Mouse (Mus musculus) 416B (cell line): ENCODE results near the gene Wnt2b.

Experiments
- DNase-seq: peaks from one replicate; pipeline ENCODE4 v3.0.0; 2011; ENCODE audit warnings: low read depth

Wnt2b gene

DNA sequence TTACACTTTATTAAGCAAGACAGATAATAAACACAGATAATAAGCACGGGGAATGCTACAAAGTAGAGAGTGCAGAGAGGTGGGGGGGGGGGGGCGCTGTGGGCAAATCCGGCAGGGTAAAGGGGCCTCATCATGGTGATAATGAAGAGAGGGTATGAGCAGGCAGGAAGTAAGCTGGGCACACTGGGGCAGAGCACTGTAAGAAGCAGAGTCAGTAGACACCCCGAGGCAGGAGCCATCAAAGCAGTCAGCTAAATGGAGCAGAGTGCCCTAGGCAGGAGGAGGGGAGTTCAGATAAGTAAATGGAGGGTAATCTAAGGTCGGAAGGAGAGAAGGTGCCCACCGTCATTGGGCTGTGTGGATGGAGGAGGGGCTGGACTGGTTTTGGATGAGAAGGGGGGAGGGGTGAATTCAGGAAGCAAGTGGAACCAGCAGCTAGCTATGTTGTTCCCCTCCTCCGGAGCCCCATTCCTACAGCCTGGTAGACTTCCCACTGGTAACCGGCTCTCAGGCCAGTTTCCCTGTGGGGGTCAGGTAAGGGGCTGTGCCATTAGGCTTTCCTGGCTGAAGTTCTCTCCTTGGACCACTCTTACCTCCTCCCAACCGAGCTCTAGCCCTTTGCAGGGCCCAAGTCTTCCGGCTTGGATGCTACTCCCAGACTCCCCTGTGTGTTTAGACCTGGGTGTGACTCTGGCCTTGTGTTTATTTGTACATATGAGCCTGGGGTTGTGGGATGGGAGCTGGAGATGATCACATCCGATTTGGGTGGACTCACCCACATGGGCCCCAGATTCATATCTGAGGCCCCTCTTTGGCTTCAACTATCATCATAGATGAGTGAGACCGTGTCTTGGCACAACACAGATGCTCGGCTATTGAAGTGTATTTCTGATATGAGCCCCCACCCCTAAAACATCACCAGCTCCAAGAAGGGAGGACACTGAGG lies 1.9 kb upstream of the Wnt2b start:
- peak; percentile 75 for DNase-seq

DNA sequence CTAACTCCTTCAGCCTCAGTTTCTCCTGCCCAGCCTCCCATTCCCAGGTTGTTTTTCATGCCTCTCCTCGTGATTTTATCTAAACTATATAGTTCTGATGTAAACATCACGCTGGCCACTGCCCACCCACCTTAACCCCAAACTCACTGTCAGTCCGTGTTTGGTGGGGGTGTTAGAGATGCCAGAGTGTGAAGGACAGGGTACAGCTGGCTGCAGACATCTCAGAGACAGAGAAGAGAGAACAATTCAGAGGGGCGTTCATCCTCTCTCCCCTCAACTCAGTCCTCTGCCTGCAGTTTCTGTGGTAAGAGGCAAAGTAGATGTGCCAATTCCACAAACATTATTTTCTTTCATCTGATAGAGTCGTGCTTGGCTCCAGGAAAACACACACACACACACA lies 1.1 kb upstream of the Wnt2b start:
- no peak for DNase-seq

DNA sequence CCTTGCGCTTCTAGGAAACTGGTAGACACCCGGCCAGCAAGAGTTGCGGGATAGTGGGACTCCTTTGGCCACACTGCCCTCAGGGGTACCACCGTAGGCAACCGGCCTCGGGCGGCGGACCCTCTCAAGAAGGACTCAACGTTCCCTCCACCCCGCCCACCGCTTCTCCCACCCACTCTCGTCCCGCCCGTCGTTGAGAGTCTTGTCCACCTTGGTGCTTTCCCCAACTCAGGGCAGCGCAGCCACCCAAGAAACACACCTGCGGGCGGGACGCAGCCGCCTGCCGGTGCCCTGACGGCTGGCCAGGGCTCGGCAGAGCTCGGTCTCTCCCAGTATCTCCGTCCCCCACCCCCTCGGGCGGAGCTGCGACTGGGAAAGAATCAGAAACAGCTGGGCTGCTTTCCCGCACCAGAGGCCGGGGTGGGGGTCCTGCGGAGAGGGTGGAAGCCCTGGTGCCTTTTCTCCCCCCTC lies 455 bp upstream of the Wnt2b start:
- DNase-seq = no peak

DNA sequence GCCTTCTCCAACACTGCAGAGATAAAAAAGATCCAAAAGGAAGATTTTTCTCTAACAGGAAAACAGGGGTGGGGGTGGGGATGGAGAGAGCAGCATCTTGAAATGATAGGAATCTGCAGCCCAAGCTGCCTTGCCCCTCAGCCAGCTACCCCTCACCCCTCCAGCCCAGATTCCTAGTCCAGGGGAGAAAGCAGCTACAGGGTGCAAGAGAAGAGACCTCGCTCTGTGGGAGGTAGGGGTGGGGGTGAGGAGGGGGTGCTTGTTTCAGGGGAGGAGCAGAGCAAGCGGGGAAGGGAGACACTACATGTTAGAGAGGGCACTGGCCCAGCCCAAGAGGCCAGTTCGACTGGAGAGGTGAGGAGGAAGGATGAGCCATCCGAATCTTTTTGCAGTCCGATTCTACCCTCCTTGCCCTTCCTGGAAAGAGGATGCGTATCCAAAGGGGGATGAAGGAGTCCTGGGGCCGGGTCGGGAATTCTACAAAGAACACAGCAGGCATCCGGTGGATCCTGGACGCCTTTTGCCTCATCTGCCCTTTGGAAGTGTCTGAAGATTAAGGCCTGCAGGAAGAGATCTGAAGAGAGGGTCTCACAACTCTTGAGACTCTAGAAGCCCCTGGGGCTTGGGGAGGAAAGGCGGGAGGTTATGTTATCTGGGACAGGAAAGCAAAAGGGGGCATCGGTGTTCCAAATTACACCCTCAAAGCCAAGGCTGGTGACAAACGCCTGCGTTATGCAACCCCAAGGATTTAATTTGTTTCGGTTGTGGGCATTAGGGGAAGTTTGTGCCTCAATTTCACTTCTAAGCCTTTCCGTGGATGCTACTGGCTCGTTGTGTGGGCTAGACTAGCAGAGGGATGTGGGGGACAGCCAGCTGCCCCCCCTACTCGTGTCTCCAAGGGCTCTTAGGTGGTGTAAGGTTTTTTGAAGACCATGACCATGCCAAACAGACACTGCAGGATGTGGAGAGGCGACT lies 1.4 kb downstream of the Wnt2b start:
- DNase-seq = no peak

DNA sequence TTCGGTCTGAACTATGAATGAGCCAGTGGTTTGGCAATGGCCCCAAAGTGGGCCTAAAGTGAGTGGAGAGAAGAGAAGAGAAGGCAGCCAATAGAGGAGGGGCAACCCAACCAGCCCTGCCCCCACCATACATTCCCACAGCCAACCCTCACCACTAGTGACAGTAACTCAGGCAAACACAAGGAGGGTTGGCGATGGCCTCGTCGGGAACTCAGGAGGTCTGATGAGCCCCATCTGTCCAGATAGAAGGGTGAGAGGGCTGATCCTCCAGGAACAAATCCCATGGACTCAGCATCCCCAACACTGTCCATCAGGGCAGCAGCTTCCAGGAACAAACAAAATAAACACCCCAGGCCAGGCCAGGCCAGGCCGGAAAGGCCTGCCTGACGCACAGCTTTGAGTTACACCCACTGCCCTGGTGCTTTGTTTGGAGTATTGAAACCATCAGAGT lies 5.6 kb downstream of the Wnt2b start:
- no peak for DNase-seq

DNA sequence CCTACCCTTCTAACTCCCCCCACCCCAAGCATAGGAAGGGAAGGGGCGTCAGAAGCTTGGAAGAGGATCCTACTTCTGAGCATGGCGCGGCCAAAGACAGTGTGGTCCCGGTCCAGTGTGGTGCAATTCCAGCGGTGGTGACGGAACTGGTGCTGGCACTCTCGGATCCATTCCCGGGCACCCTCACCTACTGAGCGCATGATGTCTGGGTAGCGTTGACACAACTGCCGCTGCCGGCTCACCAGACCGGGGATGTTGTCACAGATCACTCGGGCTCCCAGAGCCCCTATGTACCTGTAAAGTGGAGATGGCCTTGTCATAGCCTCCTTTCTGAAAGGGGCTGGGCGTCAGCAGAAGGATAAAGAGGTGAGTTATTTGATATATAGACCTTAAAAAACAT lies 7.2 kb downstream of the Wnt2b start:
- DNase-seq = no peak

DNA sequence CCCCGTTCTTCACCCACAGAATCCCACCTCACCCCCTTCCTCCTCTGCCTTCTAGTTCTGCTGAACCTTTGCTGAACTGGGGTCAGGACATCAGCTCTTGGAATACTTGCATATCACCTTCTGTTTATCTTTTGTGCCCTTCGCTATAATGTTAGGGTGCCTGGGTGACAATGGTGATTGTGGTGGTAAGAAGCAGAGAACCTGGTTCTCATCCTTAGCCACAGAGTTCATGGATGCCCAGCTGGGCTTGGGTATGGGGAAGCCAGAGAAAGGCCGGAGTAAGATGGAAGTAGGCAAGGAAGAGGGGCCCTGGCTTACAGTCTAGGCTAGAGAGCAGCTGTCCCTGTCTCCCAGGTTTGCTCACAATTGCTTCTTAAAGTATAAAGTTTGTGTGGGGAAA lies 7.6 kb downstream of the Wnt2b start:
- no peak for DNase-seq

GRCm38 (mm10) chr3:104952891-104953670 lies 8.6 kb downstream of the Wnt2b start:
- DNase-seq = no peak

DNA sequence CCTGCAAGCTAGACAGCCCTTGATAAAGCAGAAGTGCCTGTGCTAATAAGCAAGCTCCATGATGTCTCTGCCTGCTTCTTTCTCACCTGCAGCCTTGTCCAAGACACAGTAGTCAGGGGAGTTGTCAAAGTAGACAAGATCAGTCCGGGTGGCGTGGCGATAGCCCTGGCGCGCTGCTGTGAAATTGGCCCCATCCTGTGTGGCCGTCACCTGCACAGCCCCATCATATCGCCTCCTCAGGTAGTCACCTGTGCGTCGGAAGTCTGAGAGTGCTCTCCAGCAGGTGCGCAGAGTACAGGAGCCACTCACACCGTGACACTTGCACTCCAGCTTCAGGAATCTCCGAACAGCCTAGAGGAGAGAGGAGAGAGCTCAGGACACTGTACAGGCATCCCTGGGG lies 10.8 kb downstream of the Wnt2b start:
- DNase-seq = no peak

DNA sequence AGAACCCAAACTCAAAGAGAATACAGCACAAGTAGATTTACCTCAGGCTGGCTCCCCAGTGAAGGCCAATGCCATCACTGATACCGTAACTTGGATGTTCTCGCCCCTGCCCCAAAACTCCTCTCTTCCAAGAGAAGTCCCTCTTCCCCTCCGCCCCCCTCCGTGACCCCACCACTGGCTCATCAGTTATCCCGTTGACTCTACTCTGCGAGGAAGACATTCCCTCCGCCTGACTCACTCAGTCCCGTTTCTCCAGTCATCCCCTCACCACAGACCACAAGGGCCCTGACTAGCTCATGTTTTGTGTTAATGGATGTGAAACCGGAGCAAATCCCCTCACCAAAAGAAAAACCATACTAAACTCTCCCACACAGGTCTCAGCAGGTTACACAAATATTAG lies 16.8 kb downstream of the Wnt2b start:
- no peak for DNase-seq

DNA sequence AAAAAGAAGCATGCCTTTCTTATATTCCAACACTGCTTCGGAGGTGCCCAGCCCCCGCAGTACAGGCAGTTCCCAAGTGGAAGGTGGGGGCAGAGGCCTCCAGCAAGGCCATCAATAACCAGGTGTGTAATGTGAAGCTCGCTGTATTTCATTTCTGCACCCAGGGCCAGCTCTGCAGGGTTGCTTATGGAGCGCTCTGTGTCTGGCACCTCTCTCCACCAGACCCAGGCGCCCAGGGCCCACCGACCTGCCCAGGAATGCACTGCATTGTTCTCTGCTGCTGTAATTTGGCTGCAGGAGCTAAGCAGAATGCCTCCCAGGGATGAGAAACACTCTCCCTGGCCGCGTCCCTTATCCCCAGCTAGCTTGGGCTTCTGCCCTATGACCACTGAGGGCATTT lies 18.4 kb downstream of the Wnt2b start:
- DNase-seq = no peak

- no peak for DNase-seq
Observed at GRCm38 (mm10) chr3:104942682-104943081, 19.0 kb downstream of the Wnt2b start.

- DNase-seq = no peak
Observed at GRCm38 (mm10) chr3:104940691-104941090, 21.0 kb downstream of the Wnt2b start.

GRCm38 (mm10) chr3:104938327-104938726 lies 23.4 kb downstream of the Wnt2b start:
- no peak for DNase-seq

DNA sequence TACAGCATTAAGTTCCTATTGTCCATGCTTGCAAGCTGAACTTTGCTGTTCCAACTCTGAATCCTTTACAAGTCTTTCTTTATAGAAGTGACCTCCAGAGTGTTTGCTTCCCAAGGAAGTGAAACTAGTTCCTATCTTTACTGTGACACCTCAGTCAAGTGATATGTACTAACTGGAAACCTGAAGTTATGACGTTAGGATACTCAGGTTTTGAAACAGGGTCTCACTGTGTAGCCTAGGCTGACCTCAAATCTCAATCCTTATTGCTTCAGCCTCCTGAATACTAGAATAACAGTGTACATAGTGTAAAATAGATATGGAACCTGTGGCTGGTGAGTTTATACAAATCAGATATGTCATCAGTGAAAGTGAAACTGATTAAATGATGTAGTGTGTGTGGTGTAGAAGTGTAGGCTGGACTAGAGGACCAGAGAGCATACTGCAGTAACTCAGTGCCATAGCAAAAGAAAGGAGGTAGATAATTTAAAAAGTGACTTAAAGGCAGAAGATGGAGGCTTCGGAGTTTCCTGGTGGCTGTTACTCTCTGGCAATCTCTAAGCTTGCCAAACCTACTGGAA lies 23.9 kb downstream of the Wnt2b start:
- peak; percentile 23 for DNase-seq

- no peak for DNase-seq
Observed at GRCm38 (mm10) chr3:104929385-104929784, 32.3 kb downstream of the Wnt2b start.

DNA sequence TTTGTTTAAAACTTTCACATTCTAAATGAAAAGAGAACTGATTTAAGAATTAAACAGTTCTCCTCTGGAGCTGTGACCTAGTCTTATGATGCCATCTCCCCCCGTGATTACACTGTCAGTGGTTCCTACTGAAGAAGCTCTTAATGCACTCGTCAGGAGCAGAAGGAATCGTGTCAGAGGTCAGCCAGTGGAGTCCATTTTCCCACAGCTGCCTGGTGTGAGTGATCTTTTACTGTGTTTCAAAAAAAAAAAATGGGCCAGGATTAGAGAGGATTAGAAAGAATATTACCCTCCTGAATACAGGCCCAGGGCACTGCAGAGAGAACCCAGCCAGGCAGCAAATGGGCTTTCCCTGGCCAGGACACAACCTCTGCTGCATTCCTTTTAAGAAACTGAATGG lies 46.7 kb downstream of the Wnt2b start:
- no peak for DNase-seq

DNA sequence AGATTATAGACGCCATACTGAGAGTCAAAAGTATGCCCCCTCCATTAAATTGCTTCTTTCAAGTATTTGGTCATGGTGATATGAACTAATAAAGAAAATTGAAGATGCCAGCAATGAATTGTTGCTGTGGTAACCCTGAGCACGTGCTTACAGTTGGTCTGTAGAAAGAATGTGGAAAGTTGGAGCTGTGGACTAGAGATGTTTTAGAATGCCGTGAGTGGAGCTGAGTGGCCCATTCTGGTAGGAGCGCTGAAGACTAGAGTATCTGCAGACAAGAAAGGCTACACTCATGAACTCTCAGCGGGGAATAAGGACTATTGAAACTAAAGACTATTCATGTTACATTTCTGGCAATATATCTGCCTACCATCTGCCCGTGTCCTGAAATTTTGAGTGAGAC lies 52.5 kb downstream of the Wnt2b start:
- no peak for DNase-seq

- DNase-seq = no peak
Observed at GRCm38 (mm10) chr3:104906007-104906406, 55.7 kb downstream of the Wnt2b start.

GRCm38 (mm10) chr3:104905389-104905788 lies 56.3 kb downstream of the Wnt2b start:
- no peak for DNase-seq

GRCm38 (mm10) chr3:104901154-104901553 lies 60.6 kb downstream of the Wnt2b start:
- no peak for DNase-seq
